Mouse (Mus musculus) bone marrow macrophage, adult 2 months (primary cell): Measurements from ENCODE around the gene Peli2.

Experiments
- CTCF ChIP-seq: IDR thresholded peaks from 2 replicates; pipeline ENCODE4 v1.5.1; 2012; ENCODE audit warnings: low read depth, mild to moderate bottlenecking, low read length, moderate library complexity
- POLR2A ChIP-seq: IDR thresholded peaks from 2 replicates; pipeline ENCODE4 v1.6.1; 2012; ENCODE audit warnings: mild to moderate bottlenecking, low read depth, low read length, borderline replicate concordance

DNA sequence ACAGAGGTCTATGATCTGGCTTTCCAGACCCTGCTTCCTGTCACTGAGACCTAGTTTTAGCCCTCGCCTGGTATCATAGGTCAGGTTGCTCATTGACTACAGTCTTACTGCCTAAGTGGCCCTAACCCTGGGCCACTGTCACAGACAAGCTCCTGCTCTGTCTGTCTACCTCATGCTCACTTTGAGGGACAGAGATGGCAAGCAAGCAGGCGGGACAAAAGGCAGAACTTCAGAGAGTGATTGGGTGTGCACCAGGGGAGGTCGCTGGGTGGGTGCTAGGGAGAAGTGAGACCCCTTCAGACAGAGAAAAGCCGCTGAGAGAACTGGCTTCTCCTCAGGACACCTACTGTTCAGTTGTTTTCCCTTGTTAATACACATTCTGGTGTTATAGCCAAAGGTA lies 6.3 kb downstream of the Peli2 start:
- no peak for TF ChIP-seq POLR2A
- no peak for TF ChIP-seq CTCF
